Mouse (Mus musculus): Measurements from ENCODE around the gene Fgfr2.

Gene Fgfr2

GRCm38 (mm10) chr7:132619549-132619948 lies 503.6 kb downstream of the Fgfr2 start:
- no peak for TF ChIP-seq GATA4 (IDR thresholded peaks at IDR 0.05; ENCODE audit: insufficient replicate concordance, low read length)

DNA sequence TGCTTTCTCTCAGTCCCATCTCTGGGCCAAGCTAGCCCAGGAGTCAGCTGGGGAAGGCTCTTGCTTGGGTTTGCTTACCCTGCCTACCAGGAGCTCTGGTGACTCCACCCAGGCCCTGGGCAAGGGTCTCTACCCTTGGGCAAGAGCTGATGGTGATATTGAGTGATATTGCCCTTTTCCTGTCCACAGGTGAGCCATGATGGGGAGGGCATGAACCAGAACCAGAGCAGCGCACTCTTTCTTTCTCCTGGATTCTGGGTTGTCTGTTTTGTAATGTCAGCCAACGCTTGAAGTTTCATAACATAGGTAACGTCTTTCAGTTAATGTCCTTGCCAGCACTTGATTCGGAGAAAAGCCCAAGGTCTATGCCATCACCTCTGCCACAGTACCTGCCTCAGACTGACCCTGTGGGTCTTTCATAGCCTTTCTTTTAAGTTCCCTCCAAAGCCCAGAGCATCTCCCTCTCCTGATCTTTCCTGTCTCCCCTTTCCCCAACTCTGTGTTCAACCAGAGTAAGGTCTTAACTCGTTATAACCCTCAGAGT lies 506.1 kb downstream of the Fgfr2 start:
- no peak for TF ChIP-seq GATA4 (IDR thresholded peaks at IDR 0.05; ENCODE audit: insufficient replicate concordance, low read length)

DNA sequence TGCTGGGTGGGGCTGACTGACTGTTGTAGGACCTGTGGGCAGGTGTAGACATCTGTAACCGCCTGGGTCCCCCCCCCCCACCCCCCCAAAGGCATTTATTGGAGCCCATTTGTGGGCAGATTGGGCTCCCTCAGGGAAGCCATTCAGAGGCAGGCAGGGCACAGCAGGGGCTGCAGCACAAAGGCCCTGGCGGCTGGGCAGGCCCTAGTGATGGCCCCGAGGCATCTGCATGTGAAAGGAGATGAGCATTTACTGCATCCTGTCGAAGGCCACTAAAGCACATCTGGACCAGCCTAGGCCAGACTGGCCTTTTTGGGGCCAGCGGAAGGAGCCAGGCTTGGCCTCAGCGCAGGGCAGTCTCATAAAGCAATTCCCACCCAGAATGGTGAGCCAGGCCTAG lies 506.8 kb downstream of the Fgfr2 start:
- TF ChIP-seq GATA4 (IDR thresholded peaks at IDR 0.05; ENCODE audit: insufficient replicate concordance, low read length), result no peak

DNA sequence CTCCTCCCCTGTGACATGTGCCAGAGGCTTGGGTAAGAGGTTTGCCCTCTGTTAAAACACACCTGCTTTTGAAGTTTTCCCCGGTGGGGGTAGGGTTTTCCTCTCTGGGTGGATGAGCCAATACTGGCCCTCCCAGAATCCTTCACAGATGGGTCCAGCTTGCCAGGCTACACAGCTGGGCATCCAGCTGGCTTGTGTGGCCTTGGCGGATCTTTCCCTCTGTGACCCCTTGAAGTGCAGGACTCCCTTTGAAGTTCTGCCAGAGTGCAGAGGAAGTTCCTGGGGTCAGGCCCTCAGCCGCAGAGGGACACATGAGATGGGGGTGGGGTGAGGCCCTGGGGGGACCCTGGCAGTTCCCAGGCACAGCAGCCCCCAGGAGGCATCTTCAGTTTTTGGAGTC lies 507.8 kb downstream of the Fgfr2 start:
- no peak; the same call in 1 of the 2 replicates for TF ChIP-seq GATA4 (IDR thresholded peaks at IDR 0.05; ENCODE audit: insufficient replicate concordance, low read length)

DNA sequence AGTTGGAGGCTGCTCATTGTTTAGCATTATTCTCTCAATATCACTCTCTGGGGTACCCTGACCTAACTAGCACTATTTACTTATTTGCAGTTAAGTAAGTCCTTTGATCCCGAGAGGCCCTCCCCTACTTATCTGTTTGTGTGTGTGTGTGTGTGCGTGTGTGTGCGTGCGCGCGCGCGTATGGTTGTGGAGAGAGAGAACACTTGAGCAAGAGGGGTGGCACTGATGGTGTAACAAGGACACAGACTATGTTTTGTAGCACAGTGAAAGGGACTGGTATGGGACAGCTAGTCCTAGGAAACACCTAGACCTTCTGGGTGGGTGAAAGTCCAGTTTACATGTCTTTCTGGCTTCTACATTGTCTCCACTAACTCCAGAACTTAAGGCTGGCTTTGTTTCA lies 511.6 kb downstream of the Fgfr2 start:
- TF ChIP-seq GATA4 (IDR thresholded peaks at IDR 0.05; ENCODE audit: insufficient replicate concordance, low read length), result peak; percentile 22; the same call in 1 of the 2 replicates

- peak; percentile 13; the same call in 1 of the 2 replicates for TF ChIP-seq GATA4 (IDR thresholded peaks at IDR 0.05; ENCODE audit: insufficient replicate concordance, low read length)
Observed at GRCm38 (mm10) chr7:132610468-132611318, 512.5 kb downstream of the Fgfr2 start, which contains the start of gene Lhpp. Gene Lhpp, plus strand, starts transcription at chr7:132610638.

DNA sequence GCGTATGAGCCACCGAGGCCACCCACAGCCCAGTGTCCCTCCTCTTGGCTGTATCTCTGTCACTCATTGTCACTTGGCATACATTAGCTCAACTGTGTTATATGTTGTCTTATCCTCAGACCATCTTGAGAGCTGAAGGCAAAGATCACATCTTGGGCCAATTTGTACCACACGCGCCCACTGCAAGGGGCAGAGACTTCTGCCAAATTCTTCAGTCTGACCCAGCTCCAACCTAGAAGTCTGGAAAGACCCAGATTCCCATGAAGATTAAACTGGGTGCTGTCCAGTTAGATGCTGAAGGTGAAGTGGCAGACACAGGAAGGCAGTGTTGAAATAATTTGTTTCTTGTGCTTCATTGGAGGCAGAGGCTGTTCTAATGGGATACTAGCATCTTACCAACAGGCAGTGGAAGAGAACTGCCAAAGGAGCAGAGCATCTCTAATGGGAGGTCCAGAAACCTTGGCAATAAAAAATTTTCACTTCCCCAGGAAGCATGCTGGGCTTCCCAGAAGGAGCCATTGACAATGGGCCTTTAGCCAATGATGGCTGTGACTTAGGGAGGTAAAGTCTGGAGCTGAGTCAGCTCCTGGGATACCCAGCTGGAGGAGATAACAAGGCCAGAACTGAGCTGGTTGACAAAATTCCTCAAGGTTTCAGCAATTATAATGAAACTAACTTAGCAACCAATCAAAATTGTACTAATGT lies 514.7 kb downstream of the Fgfr2 start:
- no peak for TF ChIP-seq GATA4 (IDR thresholded peaks at IDR 0.05; ENCODE audit: insufficient replicate concordance, low read length)

GRCm38 (mm10) chr7:132605689-132606088 lies 517.5 kb downstream of the Fgfr2 start:
- no peak for TF ChIP-seq GATA4 (IDR thresholded peaks at IDR 0.05; ENCODE audit: insufficient replicate concordance, low read length)

GRCm38 (mm10) chr7:132604720-132605119 lies 518.4 kb downstream of the Fgfr2 start:
- TF ChIP-seq GATA4 (IDR thresholded peaks at IDR 0.05; ENCODE audit: insufficient replicate concordance, low read length), result no peak

GRCm38 (mm10) chr7:132600926-132601325 lies 522.2 kb downstream of the Fgfr2 start:
- TF ChIP-seq GATA4 (IDR thresholded peaks at IDR 0.05; ENCODE audit: insufficient replicate concordance, low read length), result no peak

- TF ChIP-seq GATA4 (IDR thresholded peaks at IDR 0.05; ENCODE audit: insufficient replicate concordance, low read length), result no peak
Observed at GRCm38 (mm10) chr7:132600026-132600425, 523.1 kb downstream of the Fgfr2 start.

- no peak for TF ChIP-seq GATA4 (IDR thresholded peaks at IDR 0.05; ENCODE audit: insufficient replicate concordance, low read length)
Observed at GRCm38 (mm10) chr7:132599071-132599975, 523.8 kb downstream of the Fgfr2 start, which contains the start of gene Nkx1-2. Gene Nkx1-2, minus strand, starts transcription at chr7:132599637.

GRCm38 (mm10) chr7:132597251-132598041 lies 525.7 kb downstream of the Fgfr2 start:
- TF ChIP-seq GATA4 (IDR thresholded peaks at IDR 0.05; ENCODE audit: insufficient replicate concordance, low read length), result no peak
